Mouse (Mus musculus) C2C12 (cell line): ENCODE results near the gene BC017158.

ENCODE experiments used
- CEBPB ChIP-seq: IDR thresholded peaks from one replicate; pipeline ENCODE4 v1.6.1; 2011; ENCODE audit warnings: low read depth, mild to moderate bottlenecking, control low read depth, moderate library complexity
- CTCF ChIP-seq: IDR thresholded peaks from one replicate; pipeline ENCODE4 v1.5.1; 2011; ENCODE audit not compliant: control insufficient read depth, insufficient read depth, insufficient read length
- FOSL1 ChIP-seq: IDR thresholded peaks from one replicate; pipeline ENCODE4 v1.8.0; 2011; ENCODE audit warnings: mild to moderate bottlenecking, low read length; ENCODE audit not compliant: poor library complexity, insufficient read depth, severe bottlenecking
- MAX ChIP-seq: IDR thresholded peaks from one replicate; pipeline ENCODE4 v1.6.1; 2011; ENCODE audit warnings: mild to moderate bottlenecking, control low read depth
- MYOD1 ChIP-seq: IDR thresholded peaks from one replicate; pipeline ENCODE4 v1.6.1; 2011; ENCODE audit warnings: low read depth; ENCODE audit not compliant: control insufficient read depth, insufficient read length
- MYOG ChIP-seq: IDR thresholded peaks from one replicate; pipeline ENCODE4 v1.6.1; 2011; ENCODE audit not compliant: control insufficient read depth, insufficient read length; ENCODE audit errors: extremely low read depth
- USF1 ChIP-seq: IDR thresholded peaks from one replicate; pipeline ENCODE4 v1.6.1; 2011; ENCODE audit warnings: low read depth, mild to moderate bottlenecking, control low read depth, moderate library complexity

DNA sequence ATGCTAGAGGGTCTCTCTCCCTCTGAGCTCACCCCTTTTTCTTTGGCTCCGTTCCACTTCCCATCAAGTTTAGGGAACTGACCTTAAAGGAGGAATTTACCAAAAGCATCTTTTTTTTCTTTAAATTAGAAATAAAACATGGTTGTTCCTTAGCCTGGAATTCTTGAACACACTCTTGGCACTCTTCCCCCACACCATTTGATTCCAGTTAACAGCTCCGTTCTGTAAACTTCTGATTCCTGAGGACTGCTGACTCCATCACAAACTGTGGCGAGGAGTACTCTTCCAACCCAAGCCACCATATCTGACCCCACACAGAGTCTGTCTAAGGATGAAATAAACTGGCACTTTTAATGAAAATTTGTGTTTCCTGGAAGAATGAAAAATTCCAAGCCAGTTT, 3.0 kb upstream of the BC017158 start:
- TF ChIP-seq CTCF (no peak), MAX (no peak), MYOG (no peak), USF1 (no peak), MYOD1 (no peak), CEBPB (no peak), FOSL1 (no peak)
